Mouse (Mus musculus) testis, postnatal 10 days (tissue): ENCODE results near the gene Gm10413.
"Not testable (repeated sequence)": the region's sequence is repeated elsewhere in the genome, so short reads cannot be mapped to it uniquely, and the experiment has no call there.

Experiments used
- DNase-seq: peaks from one replicate; pipeline ENCODE4 v3.0.0; 2021; ENCODE audit warnings: low spot score

Gene Gm10413

DNA sequence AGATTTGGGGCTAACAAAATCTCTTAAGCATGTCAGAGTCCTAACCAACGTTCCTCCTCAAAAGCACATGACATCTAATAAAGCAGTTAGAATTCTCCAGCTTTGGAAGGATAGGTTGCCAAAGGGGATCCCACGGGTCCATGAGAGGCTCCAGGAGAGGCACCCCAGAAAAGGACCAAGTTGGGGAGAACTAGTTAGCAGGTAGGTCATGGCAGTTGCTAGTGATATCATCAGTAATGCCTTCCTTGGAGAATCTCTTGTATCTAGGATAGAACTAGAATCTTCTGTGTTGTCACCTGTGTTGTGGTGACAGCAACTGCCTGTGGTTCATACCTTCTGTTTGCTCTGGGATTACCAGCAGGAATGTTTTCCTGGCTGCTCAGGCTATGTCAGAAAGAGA lies at the start of gene Gm10413:
Gm10413 (plus strand) TSS at position 301 of the 400 bp plus-strand sequence.
- DNase-seq: not testable (repeated sequence)

DNA sequence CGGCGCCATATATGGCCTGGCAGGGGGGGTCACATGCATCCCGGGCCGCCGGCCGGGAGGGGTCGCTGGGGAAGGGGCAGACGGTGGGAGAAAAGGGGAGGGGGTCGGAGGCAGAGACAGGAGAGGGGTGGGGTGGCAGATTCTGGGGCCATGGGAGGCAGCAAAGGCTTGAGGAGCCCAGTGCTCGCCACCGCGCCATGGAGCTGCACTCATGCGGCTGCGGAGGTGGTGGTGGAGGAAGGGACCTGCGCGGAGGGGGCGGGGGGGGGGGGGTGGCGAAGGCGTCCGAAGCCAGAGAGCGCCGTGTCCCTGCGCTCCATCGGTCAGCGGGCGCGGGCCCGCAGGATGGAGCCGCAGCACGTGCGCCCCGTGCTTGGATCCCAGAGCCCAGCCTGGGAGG lies 17.4 kb downstream of the Gm10413 start, which contains the start of gene Gm10409:
Gm10409 (plus strand) TSS at position 301 of the 400 bp plus-strand sequence.
- not testable (repeated sequence) for DNase-seq

- not testable (repeated sequence) for DNase-seq
Observed at GRCm38 (mm10) chr14:3427803-3428202, 32.9 kb downstream of the Gm10413 start, which contains the start of gene Gm3005. Gm3005 (plus strand) TSS chr14:3428103.

DNA sequence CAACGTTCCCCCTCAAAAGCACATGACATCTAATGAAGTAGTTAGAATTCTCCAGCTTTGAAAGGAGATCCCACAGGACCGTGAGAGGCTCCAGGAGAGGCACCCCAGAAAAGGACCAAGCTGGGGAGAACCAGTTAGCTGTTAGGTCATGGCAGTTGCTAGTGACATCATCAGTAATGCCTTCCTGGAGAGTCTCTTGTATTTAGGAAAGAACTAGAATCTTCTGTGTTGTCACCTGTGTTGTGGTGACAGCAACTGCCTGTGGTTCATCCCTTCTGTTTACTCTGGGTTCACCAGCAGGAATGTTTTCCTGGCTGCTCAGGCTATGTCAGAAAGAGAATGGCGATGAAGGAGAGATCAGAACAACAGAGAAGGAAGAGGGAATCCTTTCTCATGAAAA lies 54.2 kb downstream of the Gm10413 start, which contains the start of gene Gm10408:
Gm10408 (plus strand) TSS at position 301 of the 400 bp plus-strand sequence.
- DNase-seq: not testable (repeated sequence)
